Mouse (Mus musculus) B cell, adult 2 months (primary cell): ENCODE data around the gene Maob.

Source experiments
- DNase-seq, 2 experiments: peaks; one replicate each; pipeline ENCODE4 v3.0.0; 2022

The Maob gene

DNA sequence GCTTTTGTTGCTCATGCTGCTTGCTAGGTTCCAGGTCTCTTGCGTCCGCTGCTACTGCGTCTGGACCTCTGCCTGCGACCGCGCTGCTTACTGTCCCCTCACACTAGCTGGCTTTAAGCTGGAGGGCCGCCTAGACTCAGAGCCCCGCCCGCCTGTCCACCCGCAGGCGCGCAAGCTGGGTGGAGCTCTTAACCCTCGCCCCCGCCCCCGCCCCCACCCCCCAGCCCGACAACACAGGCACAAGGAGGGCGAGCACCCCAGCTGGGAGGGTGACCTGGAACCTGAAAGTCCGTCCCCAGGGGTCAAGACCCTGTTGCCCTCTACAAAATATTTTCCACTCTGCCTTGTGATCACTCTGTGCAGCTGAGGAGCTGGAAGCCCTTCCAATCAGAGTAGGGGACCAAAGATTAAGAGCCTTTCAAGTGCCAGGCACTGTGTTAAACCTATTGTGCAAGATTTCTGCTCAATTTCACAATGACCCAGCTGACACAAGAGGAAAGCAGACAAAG lies at the start of gene Maob:
Gene Maob (minus strand): TSS at position 106 of the 509 bp plus-strand sequence.
- no peak for DNase-seq

DNA sequence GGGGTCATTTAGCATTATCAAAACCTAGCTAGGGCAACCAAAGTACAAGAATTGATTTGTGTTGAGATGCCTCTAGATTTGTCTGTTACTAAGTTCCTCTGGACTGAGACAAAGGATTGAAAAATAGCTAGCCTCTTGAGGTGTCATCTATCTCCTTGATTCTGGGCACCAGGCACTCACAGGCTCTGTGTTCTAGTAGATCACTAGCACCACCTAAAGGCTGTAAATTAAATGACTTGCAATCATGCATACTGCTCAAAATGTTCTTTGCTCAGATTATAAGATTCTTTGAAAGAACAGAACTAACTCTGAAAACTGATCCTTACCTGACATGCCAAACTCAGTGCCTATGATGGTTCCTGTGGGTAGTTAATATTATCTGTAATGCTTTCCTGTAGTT lies 43.1 kb upstream of the Maob start:
- DNase-seq, result no peak

DNA sequence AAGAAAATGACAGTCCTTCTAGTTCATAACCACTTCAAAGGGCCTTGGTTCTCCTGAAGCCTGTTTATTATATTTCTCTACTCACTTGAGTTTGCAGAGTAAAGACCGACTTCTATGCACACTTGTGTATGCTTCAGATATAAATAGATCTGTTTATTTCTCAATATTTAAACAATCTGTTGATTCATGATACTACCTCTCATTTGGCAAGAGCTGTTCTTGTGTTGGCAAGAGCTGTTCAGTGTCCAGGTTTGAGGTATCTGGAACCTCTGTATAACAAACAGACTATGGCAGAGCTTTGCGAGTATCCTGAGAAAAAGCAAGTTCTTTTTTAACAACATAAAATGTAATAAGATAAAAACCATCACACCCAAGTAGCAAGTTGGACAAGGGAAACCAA lies 28.9 kb upstream of the Maob start:
- no peak for DNase-seq

DNA sequence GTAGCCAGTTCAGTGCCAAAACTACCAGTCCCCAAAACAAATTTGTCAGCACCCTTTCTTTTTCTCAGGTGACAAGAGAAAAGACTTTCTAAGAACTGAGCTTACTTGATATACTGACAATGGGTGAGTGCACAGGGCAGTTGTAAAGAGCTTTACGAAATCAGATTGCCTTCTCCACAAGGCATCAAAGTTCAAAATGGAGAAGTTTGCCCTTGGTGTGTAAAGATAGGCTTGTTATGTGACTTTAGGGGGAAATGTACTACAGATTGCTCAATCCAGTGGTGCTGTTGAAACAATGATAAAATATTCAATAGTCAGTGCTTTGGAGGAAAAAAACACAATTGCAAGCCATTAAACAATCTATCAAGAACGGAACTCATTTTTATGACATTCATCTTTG lies 24.3 kb upstream of the Maob start:
- no peak for DNase-seq

DNA sequence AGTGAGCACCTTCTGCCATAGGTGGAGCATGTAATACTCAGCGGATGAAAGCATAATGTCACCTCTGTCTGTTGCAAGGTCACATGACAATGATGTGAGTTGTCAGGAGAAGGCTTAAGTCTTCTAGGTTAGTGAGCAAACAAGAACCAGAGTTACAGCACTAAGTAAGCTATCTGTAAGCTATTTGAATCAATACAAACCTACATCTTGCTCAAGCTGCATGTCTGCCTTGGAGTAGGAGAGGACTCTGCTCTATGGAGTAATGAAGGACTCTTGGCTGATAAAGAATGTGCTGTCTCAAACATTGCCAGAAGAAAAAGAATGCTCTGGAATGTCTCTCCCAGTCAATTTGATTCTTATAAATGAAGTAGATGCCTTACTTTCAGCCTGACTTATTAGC lies 20.1 kb upstream of the Maob start:
- DNase-seq, result no peak

DNA sequence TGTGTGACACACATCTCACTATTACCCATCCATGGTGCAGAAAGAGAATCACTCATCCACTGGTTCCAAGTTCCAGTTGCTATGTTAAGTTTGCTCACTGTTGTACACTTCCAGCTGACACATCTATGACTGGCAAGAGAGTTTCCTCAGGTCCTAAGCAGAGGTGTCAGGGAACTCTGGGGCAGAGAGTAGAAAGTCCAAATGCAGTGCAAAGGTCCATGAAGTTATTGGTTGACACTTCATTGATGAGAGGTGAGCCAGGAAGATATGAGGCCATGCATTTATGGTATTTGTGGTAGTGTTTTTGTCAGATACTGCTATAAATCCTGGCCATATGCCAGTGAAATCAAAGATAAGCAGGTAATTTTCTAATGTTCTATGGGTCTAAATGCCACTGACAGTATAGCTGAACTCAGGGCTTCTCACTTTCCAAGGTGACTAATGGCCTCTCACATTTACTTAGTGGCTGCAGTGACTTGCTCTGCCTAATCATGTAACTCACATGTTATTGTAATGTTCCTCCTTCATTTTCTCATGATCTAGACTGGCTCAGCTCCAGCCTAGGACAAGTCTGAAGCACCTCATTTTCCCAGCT lies 19.4 kb upstream of the Maob start:
- no peak for DNase-seq

DNA sequence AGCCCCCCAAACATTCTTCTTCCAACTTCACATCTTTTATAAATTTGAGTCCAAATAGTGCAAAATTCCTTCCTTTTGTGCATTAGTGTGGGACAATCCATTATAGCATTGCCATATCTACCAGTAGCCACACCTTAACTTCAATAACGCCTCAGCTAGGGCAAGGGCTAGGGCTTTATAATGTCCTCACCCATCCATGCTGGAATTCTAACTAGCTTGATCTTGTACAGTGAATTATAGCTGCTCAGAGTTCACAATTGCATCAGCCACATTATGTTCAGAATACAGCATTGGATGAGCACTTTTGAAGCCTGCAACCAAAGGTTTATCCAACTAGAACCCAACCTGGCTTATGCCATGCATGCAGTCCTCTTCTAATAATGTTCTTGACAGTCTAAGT lies 8.9 kb upstream of the Maob start:
- no peak for DNase-seq

DNA sequence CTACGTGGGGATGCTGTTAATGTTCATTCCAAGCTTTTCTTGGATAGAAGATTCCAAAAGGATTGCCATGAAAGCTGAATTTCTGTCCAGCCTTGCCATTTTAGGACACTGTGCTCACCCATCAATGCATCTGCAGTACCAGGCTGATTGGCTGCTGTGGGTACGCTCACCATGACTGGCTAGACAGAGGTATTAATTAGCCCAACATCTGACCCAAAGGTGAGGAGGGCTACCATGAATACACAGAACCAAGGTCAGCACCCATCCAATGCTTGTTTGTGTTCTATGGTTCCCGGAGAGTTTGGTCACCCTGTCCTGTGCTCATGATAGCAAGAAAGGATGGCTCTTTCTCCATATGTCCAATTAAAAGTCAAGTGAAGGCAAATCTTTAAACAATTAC lies 1.2 kb downstream of the Maob start:
- no peak for DNase-seq

DNA sequence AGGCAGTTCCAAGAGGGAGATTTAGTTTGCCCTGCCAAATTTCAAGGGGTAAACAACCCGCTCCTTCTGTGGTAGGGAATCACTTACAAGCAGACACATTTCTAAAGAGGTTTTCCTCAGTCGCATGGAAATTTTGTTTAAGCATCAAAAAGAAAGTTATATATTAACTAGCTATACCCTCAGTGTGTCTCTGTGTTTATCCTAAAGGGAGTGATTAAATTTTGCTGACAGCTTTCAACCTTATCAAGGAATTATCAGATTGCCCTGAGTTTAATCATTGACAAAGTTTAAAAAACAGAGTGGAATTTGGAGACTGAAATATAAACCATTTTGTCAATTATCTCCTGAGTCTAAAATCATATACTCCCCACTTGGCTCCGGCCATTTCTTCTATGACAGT lies 5.1 kb downstream of the Maob start:
- no peak for DNase-seq

DNA sequence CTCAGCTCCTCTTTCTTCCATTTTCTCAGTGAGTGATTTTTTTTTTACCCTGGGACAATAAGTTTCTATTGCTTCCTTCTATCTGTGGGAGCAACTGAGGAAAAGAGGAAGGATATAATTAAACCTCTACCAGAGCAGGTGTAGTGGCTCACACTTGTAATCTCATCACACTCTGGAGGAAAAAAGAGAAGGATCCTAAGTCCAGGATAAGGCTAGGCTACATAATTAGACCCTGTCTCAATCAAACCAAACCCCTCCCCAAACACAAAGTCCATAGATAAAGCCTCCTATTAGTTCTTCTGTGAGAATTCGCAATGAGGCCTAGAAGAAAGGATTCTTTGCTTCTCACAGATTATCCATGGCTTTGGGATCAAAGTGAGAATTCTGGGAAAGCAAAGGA lies 49.7 kb downstream of the Maob start:
- no peak for DNase-seq

DNA sequence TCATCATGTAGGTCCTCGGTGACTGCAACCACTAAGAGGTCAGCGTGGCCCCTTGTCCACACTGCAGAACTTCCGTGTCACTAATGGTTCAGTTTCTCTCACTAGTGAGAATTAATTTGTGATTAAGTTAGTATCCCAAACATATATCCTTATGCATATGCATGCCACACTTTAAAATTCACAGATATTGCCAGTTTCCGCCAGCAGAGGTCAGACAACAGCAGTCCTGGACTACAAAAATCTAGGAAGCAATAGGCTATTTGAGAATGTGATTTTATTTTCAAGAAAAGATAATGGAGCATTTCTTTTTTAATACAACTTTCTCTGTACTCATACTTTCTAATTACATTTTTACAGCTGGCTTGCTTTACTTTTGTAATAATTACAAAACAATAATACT lies 51.0 kb downstream of the Maob start:
- no peak for DNase-seq

DNA sequence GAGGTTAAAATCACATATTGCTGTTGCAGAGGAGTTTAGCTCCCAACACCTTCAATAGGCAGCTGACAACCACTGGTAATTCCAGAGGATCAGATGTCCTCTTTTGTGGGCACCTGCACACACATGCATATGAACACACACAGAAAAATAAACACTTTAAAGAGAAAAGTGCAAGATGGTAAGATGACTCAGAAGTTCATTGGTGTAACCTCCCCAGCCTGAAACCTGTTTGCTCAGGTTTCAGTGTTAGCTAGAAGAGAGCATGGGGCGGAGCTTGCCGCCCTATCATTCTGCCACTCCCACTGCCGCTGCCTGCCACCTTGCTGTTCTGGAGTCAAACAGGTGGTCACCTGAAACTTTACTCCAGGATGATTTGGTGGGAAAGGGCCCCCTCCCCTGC lies 55.7 kb downstream of the Maob start:
- DNase-seq, result no peak

DNA sequence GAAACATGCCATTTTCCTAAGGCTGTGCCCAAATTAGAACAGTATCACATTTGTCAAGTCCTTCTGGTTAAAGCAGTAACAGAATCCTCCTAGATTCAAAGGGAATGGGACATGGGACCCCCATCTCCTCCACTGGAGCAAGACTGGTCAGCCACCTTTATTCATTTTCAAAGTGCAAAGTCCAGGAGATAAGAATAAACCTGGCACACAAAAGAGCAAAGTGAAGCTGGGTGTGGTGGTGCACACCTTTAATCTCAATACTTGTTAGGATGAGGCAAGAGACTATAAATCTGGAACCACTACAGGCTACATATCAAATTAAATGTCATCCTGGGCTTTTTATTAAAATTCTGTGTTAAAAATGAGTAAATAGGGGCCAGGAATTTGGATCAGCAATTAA lies 62.4 kb downstream of the Maob start:
- DNase-seq, result no peak

DNA sequence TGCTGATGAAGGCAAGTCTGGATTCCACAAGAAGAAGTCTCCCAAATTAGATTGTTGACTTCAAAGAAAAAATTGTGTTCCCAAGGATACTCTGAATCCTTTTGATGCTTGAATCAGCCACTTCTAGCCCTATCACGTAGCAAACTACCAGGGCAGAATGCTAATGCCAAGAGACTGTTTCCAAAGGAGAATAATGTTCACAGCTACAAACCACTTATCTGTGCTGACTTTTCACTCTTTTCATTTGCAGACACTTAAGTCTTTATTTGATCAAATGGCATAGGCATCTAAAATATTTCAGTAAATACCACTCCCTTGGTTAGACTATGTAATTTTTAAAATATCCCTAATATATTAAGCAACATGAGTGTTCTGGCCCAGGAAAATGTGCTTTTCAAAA lies 68.2 kb downstream of the Maob start:
- DNase-seq, result no peak

DNA sequence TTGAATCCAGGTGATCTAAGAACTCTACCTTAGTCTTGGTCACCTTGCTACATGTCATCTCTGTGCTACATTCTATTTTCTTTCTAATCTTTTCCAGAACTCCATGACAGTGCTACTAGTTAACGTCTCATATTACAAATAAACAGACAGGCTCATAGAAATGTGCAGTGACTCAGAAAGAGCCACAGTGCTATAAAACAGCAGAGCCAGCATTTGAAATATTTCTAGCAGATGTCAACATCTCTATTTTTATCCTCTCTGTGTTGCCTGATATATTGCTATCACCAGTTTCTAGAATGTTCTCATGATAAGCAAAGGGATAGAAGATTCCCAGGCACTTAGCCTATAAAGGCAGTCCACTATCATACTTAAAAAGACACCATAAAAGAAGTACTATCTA lies 103.1 kb downstream of the Maob start:
- no peak for DNase-seq

DNA sequence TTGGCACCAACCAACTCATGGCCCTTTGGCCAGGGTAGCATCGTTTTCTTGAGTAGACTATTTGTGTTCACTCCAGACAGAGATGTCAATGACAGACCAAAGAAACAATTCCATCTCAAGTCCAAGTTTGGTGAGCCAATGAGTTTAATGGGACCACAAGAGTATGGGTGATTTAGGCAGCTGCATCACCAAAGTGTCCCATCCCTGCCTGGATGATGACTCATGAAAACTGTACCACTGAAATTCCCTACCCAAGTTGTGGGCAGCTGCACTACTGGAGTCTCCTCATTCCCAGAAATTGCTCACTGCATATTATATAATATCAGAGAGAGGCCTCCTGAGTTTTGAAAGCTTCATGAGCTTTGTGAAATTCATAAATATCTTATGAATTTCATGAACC lies 111.1 kb downstream of the Maob start:
- no peak for DNase-seq
